Comparison of ENCODE assay signal across 9 mouse cellular contexts in the genomic region with DNA sequence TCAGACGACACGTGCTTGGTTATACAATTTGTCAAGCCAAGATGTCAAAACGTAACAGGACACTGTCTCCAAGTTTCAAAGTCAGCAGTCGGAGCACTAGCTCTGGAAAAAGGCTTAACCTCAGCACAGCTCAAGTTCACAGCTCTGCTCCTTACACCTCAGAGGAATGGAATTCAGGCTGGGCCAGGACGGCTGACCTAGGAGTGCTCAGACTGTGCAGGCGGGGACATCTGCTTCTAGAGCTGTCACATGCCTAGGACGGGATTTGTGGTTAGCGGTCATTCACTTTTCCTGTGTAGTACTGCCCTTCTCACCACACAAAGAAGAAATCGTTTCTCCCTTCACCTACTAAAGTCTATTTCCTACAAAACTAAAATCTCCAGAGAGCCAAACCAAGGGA. TPM values are rescaled to one million over a fixed set of nuclear protein-coding genes. Genes with fewer than 3 reads are reported as not detected.
DNase-seq lines count a peak whose midpoint lies in the region; ATAC-seq lines count a peak whose summit lies in the region.
"Had no signal": no experiment of that assay in that cellular context is flagged by ENCODE, and none has a peak within 500 bp of the region (broad histone marks: within the 10 kb centered on the region; RNA-seq: fewer than 3 reads in every experiment).

No protein-coding gene starts in this region.

- no peaks in the 10 kb centered on the region for H3K36me3 ChIP-seq in megakaryocyte, embryonic 14.5 days (replicated peaks; ENCODE audit: low read length)
- H3K36me3 ChIP-seq in midbrain, embryonic 13.5 days, result no peaks in the 10 kb centered on the region

- peaks cover 19% of the 10 kb centered on the region for H3K4me1 ChIP-seq in megakaryocyte, embryonic 14.5 days
- peaks cover 11% of the 10 kb centered on the region for H3K4me1 ChIP-seq in midbrain, embryonic 13.5 days (replicated peaks)

- H3K27me3 ChIP-seq in megakaryocyte, embryonic 14.5 days (replicated peaks), result peaks cover 39% of the 10 kb centered on the region
- no peaks in the 10 kb centered on the region for H3K27me3 ChIP-seq in midbrain, embryonic 13.5 days

- no peaks in the 10 kb centered on the region for H3K9me3 ChIP-seq in megakaryocyte, embryonic 14.5 days
- H3K9me3 ChIP-seq in midbrain, embryonic 13.5 days, result no peaks in the 10 kb centered on the region

- peak overlapping the region; percentile 4 for H3K4me3 ChIP-seq in megakaryocyte, embryonic 14.5 days (replicated peaks)
- H3K4me3 ChIP-seq in midbrain, embryonic 13.5 days (replicated peaks), result no peak overlapping the region

- H3K4me2 ChIP-seq in midbrain, embryonic 13.5 days (replicated peaks), result no peak overlapping the region

- WGBS in midbrain, embryonic 13.5 days, result 55% methylated on average over 9 of the region's 9 CpGs

- no peak overlapping the region for H3K9ac ChIP-seq in midbrain, embryonic 13.5 days (replicated peaks)
- H3K9ac ChIP-seq: liver, embryonic 14.5 days had no signal

- ATAC-seq in megakaryocyte, adult 5-6 weeks (ENCODE audit: poor library complexity, severe bottlenecking), result no peak
- ATAC-seq in midbrain, embryonic 13.5 days, result no peak
- ATAC-seq in cerebellum, adult (ENCODE audit: insufficient number of reproducible peaks, low FRiP score, low TSS enrichment), result no peak

- no peak overlapping the region for H3K27ac ChIP-seq in midbrain, embryonic 13.5 days
- H3K27ac ChIP-seq: liver, embryonic 14.5 days had no signal

- peak; percentile 83 for DNase-seq in gastrocnemius, postnatal 25 days
- peak; percentile 45 for DNase-seq in kidney, adult 18-20 months
- DNase-seq in lung, postnatal 4 days, result peak; percentile 60 to 77
- no peak for DNase-seq in thymus, postnatal 25 days

RNA-seq across cellular contexts. Expression of a gene that starts 3.9 kb away (rescaled TPM):
- 0.08 TPM in 1 of 2 replicates, not detected in the other for polyA plus RNA-seq in megakaryocyte, embryonic 14.5 days (2012; ENCODE audit: insufficient read depth, low replicate concordance)
- 1.1 and 1.4 TPM in 2 replicates for total RNA-seq in megakaryocyte, adult 5-6 weeks (2015)
- 0.44 and 1.2 TPM in 2 replicates for total RNA-seq in megakaryocyte, adult 5-6 weeks (2017)
- total RNA-seq in gastrocnemius, postnatal 25 days (2021), result 1 to 10 TPM; 9.2 to 9.7 TPM
- polyA plus RNA-seq in midbrain, embryonic 13.5 days (2015; fragmentation: Nextera tagmentation; extraction: Ambion mirVana), result 23.9 and 24.4 TPM in 2 replicates

RNA-seq across cellular contexts. Expression of a gene that starts 22.1 kb away (rescaled TPM):
- not detected in 2 replicates for polyA plus RNA-seq in megakaryocyte, embryonic 14.5 days (2012; ENCODE audit: insufficient read depth, low replicate concordance)
- total RNA-seq in megakaryocyte, adult 5-6 weeks (2015), result not detected in 2 replicates
- 0.12 TPM in 1 of 2 replicates, not detected in the other for total RNA-seq in megakaryocyte, adult 5-6 weeks (2017)
- total RNA-seq in gastrocnemius, postnatal 25 days (2021), result under 1 TPM in 1 of 2 experiments, not detected in 1; 0.56 TPM
- 0.16 and 0.17 TPM in 2 replicates for polyA plus RNA-seq in midbrain, embryonic 13.5 days (2015; fragmentation: Nextera tagmentation; extraction: Ambion mirVana)

RNA-seq across cellular contexts. Expression of a gene that starts 48.4 kb away (rescaled TPM):
- 10.3 and 34.8 TPM in 2 replicates for polyA plus RNA-seq in megakaryocyte, embryonic 14.5 days (2012; ENCODE audit: insufficient read depth, low replicate concordance)
- total RNA-seq in megakaryocyte, adult 5-6 weeks (2015), result 121 and 132 TPM in 2 replicates
- 192 and 195 TPM in 2 replicates for total RNA-seq in megakaryocyte, adult 5-6 weeks (2017)
- total RNA-seq in gastrocnemius, postnatal 25 days (2021), result 100 to 1,000 TPM; 222 to 266 TPM
- polyA plus RNA-seq in midbrain, embryonic 13.5 days (2015; fragmentation: Nextera tagmentation; extraction: Ambion mirVana), result 207 and 221 TPM in 2 replicates

RNA-seq across cellular contexts. Expression of a gene that starts 60.0 kb away (rescaled TPM):
- 10.0 and 19.0 TPM in 2 replicates for polyA plus RNA-seq in megakaryocyte, embryonic 14.5 days (2012; ENCODE audit: insufficient read depth, low replicate concordance)
- total RNA-seq in megakaryocyte, adult 5-6 weeks (2015), result 25.7 and 33.5 TPM in 2 replicates
- 15.1 and 16.1 TPM in 2 replicates for total RNA-seq in megakaryocyte, adult 5-6 weeks (2017)
- 10 to 100 TPM; 16.5 to 19.8 TPM for total RNA-seq in gastrocnemius, postnatal 25 days (2021)
- polyA plus RNA-seq in midbrain, embryonic 13.5 days (2015; fragmentation: Nextera tagmentation; extraction: Ambion mirVana), result 15.5 and 16.8 TPM in 2 replicates

Comparison
In these comparisons a context has a peak if more than half of its experiments do, and no peak if none do; other contexts are left out.
1. RNA of a gene that starts 3.9 kb away (total RNA-seq): 9.2 to 9.7 TPM in gastrocnemius, postnatal 25 days; 0.44 to 1.4 TPM in megakaryocyte, adult 5-6 weeks; every median in the first group is over 4 times any median in the second.